Mouse (Mus musculus) left cerebral cortex, adult 18-20 months (tissue): ENCODE measurements around the gene Tmub2. TPM values are rescaled to one million over a fixed set of nuclear protein-coding genes. Genes with fewer than 3 reads are reported as not detected.

Experiments used
- DNase-seq, 2 experiments: peaks; one replicate each; pipeline ENCODE4 v3.0.0; 2021 to 2022; ENCODE audit warnings: low spot score in 2 of 2, mixed read lengths in 1 of 2
- total RNA-seq, 2 experiments: library from RNA; stranded (reverse); gene quantifications; 2 replicates each; pipeline ENCODE4 v1.2.3; 2021

Gene Tmub2
- total RNA-seq, 2 experiments from 2014 or later = 65.1 to 71.0 TPM

DNA sequence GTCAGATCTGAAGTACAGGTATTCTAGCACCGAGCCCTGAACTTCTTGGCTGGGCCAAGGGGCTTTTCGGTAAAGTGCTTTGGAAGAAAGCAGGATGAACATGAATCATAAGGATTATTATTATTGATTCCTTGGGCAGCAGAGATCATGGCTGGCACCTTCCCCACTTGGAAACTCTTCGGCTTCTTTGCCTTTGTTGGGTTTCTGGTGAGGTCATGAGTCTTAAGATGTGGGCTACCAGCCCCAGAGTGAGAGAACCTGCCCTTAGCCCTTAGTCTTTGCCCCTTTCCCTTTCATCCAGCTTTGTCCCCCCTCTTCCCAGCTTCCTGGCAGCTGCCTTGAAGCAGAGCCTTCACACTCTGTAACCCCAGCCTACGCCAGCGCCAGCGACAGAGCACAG is 37.2 kb downstream of the Tmub2 start:
- no peak for DNase-seq

DNA sequence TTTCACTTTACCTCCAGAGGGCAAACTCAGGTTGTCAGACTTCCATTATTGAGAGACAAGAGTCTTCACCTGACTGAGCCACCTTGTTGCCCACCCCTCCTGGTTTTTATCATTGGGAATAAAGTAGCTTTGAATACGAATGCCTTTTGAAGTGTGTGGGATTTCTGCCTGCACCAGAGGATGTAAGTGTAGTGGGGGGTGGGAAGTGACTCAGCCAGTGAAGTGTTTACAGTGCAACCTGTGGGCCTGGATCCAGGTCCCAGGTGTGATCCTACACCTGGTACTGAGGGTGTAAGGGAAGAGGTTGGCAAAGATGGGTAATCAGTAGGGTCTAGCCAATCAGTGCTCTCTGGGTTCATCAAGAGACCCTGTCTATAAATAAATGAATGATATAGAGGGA is 38.8 kb downstream of the Tmub2 start:
- DNase-seq = no peak

DNA sequence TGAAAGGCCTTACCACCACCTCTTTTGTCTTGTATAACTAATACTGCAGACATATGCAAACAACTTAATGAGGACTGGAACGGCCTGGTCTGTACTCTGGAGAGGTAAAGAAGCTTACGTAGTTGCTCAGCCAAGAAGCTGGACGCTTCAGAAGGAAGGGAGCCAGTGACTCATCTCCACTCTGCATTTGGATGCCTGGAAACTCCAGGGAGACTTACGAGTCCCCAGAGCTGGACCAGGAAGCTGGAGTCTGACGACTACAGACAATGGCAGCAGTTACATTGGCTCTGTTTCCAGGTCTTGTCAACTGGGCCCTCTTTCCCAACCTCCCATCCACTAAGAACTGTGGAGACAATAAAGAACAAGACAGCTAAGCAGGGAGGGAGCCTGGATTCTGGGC is 42.5 kb downstream of the Tmub2 start:
- no peak for DNase-seq

GRCm38 (mm10) chr11:102327839-102328238 is 43.1 kb downstream of the Tmub2 start:
- no peak for DNase-seq

DNA sequence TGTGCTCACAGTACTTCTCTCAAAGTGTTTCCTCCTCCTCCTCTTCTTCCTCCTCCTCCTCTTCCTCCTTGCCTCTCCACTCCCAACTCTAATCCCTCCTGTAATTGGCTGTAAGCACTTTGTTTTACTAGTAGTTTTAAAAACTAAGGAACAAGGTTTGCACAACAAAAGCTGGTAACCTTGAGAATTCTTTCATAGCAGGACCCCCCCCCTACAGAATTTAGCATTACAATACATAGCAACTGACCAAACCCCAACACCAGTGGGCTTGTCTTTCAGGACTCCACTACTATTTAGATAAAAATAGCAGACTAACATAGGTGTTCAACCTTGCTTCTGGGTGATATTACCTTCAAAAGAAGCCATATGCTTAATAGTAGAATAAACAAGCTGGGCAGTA is 44.8 kb downstream of the Tmub2 start:
- no peak for DNase-seq

- DNase-seq = no peak
These were observed 45.3 kb downstream of the Tmub2 start for GRCm38 (mm10) chr11:102330039-102330438.

DNA sequence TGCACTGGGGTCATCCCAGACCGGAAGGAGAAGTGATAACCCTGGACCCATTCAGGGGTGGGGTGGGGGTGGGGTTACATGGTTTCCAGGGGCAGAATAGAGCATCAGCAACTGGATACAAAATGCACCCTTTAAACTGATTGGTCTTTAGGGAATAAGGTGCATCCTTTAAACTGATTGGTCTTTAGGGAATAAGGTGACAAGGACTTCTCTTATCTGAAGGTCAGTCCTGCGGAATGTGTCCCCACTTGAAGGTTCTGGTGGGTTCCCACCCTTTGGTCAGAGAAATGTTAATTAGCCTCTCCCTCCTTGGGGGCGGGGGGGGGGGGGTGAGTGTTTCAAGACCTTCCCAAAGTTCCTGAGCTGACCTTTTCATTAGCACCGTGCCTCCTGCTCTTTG is 47.1 kb downstream of the Tmub2 start:
- no peak for DNase-seq

GRCm38 (mm10) chr11:102333061-102333460 is 48.3 kb downstream of the Tmub2 start:
- no peak for DNase-seq

DNA sequence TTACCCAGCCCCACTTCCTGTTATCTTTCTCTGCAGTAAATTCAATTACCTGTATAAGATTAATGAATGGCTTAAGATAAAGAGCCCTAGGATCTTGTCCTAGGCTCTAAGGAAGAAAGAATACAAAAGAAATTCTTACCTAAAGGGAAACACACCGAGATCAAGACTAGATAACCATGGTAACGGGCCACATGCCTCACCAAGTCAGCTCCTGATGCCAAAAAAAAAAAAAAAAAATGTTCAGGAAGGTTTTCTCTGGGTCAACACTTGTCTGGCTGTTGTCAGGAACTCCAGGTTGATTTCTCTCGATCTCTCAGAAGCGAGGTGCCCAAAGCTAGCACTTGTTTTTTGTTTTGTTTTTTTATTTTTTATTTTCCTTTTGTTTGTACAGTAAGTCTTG is 49.3 kb downstream of the Tmub2 start:
- no peak for DNase-seq

DNA sequence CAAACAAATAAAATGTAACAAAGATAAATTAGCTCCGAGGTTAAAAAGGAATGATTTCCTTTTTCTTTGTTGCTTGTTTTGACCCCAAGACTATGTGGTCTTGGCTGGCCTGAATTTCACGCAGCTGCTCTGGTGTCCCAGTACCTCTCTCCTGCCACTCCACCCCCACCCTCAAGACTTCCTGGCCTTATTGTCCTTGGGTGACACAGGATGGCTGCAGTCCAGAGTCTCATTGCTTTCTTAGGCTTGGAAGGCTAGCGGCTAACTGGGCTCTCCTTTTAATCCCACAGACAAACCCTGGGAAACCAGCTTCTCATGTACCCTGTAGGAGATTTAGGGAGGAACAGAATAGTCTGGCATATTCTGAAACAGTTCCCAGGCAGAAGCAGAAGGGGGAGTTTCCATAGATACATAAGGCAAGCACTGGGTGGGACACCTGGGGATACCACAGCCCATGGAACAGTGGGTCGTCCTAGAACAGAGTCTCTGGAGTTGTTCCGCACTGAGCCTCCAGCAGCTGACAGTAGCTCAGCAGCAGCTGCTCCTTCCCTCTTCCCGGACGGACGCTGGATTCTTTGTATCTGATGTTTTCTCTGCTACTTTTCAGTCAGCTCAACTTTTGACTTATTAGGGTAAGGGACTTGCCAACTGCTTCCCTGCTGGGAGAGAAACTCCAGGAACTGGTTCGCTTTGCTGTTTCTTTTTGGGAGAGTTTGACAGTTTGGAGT is 50.4 kb downstream of the Tmub2 start:
- DNase-seq = no peak

DNA sequence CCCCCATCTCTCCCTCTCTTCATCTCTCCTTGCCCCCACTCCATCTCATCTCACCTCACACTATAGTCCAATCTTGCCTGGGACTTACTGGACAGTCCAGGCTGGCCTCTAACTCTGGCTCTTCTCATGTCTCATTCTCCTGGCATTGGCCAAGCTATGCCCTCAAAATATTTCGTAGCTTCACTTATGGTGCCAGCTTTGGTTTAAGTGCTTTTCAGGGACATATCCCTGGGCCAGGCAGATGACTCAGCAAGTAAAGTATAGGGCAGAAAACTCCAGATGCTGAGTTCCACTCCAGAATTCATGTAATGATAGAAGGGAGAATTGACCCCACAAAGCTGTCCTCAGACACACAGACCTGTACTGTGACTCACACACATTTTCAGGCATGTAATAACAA is 51.5 kb downstream of the Tmub2 start:
- no peak for DNase-seq

DNA sequence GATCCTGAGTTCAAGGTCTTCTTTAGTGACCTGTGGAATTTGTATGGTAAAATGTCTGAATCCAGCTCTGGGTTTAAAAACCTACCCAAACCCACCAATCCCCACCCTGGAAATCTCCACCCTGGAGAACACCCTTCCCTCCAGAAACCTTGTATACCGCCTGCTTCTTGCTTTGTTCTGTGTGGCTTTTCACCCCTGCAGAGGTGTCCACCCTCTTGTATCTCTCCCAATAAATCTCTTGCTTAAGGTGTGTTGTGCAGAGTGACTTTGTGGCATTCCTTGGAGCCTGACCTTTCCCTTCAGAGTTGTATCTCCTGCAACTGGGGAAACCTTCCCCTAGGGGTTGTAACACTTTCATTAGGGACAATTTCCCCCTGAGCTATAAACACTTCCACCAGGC is 53.2 kb downstream of the Tmub2 start:
- no peak for DNase-seq

DNA sequence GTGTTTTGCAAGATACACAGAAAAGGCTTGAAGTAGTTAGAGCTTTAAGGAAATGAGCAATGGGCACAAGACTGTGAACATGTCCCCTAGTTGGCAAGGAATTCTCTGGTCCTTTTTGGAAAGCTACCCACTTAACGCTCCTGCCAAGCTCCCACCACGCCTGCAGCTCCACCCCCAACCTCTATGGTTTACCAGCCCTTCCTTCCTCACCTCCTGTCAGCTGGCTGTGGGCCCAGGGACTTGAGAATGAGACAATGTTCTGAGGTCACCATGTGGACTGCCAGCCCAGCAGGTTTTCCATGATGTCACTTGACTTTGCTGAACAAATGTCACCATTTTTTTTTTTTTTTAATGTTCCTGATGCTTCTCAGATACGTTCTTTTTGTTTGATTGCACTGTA is 53.8 kb downstream of the Tmub2 start:
- peak; percentile 60 to 71 for DNase-seq

Other genes with a start within 250 kb of the Tmub2 start
- gene Cd300lg, start 243.4 kb upstream of the Tmub2 start, total RNA-seq = under 1 TPM in 1 of 2 experiments, not detected in 1; 0.19 TPM
- gene Mpp2, start 196.4 kb upstream of the Tmub2 start, total RNA-seq = 100 to 1,000 TPM; 128 to 158 TPM
- gene Ppy, start 183.6 kb upstream of the Tmub2 start, total RNA-seq = not detected
- not detected for gene Pyy, start 177.1 kb upstream of the Tmub2 start, total RNA-seq
- not detected for gene Nags, start 139.4 kb upstream of the Tmub2 start, total RNA-seq
- 10 to 100 TPM; 24.6 to 25.3 TPM for gene Tmem101, start 128.5 kb upstream of the Tmub2 start, total RNA-seq
- 10 to 100 TPM; 55.0 to 64.2 TPM for gene Lsm12, start 99.6 kb upstream of the Tmub2 start, total RNA-seq
- gene G6pc3, start 95.3 kb upstream of the Tmub2 start, total RNA-seq = 10 to 100 TPM; 67.9 to 68.2 TPM
- gene Hdac5, start 54.8 kb upstream of the Tmub2 start, total RNA-seq = 100 to 1,000 TPM; 298 to 303 TPM
- gene BC030867, start 36.0 kb upstream of the Tmub2 start, total RNA-seq = 1 to 10 TPM; 1.0 to 2.3 TPM
- gene Asb16, start 16.2 kb upstream of the Tmub2 start, total RNA-seq = 1 to 10 TPM; 2.2 to 2.9 TPM
- gene Atxn7l3, start 11.7 kb downstream of the Tmub2 start, total RNA-seq = 100 to 1,000 TPM; 224 to 230 TPM
- gene Ubtf, start 34.8 kb downstream of the Tmub2 start, total RNA-seq = 100 to 1,000 TPM; 123 to 140 TPM
- under 1 TPM; 0.09 to 0.19 TPM for gene Slc4a1, start 81.3 kb downstream of the Tmub2 start, total RNA-seq
- gene Rundc3a, start 108.5 kb downstream of the Tmub2 start, total RNA-seq = 100 to 1,000 TPM; 477 to 484 TPM
- gene Slc25a39, start 123.0 kb downstream of the Tmub2 start, total RNA-seq = 10 to 100 TPM; 60.6 to 73.2 TPM
- 10 to 100 TPM; 55.8 to 58.9 TPM for gene Grn, start 145.4 kb downstream of the Tmub2 start, total RNA-seq
- gene Fam171a2, start 162.8 kb downstream of the Tmub2 start, total RNA-seq = 100 to 1,000 TPM; 113 to 133 TPM
- gene Itga2b, start 185.2 kb downstream of the Tmub2 start, total RNA-seq = 1 to 10 TPM; 3.3 to 3.9 TPM